Mouse (Mus musculus): ENCODE results near the gene Lsmem1.

DNA sequence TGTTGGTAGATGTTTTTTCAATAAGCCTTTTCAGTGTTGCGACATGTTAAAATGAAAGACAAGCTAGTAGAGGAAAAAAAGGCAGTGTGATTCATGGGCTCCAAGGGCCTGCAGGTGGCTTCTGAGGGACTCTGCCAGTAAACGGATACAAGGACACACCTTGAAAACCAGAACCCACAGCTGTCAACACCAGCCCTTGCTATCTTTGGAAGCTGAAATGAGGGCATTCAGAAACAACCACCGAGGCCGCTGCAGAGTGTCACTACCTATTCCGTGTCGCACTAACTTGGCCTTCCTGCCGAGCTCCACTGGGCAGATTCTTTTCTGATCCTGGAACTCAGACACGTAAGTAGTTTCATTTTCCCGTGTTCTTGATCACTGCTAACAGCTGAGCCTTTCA lies 863 bp downstream of the Lsmem1 start:
- no peak for TF ChIP-seq CTCF (IDR thresholded peaks at IDR 0.05; ENCODE audit: borderline replicate concordance, extremely low read depth, insufficient read depth, insufficient read length)
- TF ChIP-seq POLR2A (IDR thresholded peaks at IDR 0.05; ENCODE audit: borderline replicate concordance, extremely low read depth, insufficient read depth, insufficient read length, poor library complexity, severe bottlenecking): no peak

Measured in brain, embryonic 14.5 days (tissue).